Mouse (Mus musculus): Measurements from ENCODE around the gene Nrxn3. TPM values are rescaled to one million over a fixed set of nuclear protein-coding genes. Genes with fewer than 3 reads are reported as not detected.

Nrxn3 gene
- total RNA-seq, 2 experiments from 2014 or later: 153 to 159 TPM

GRCm38 (mm10) chr12:89765179-89765578 is 1042.5 kb downstream of the Nrxn3 start:
- no peak for DNase-seq
- intact Hi-C loops (cut with DNase I): no loop called here

GRCm38 (mm10) chr12:89788794-89789193 is 1066.1 kb downstream of the Nrxn3 start:
- DNase-seq: no peak
- intact Hi-C loops (cut with DNase I): no loop called here

GRCm38 (mm10) chr12:89789981-89790380 is 1067.3 kb downstream of the Nrxn3 start:
- DNase-seq: no peak
- intact Hi-C loops (cut with DNase I): no loop called here

GRCm38 (mm10) chr12:89791829-89792228 is 1069.2 kb downstream of the Nrxn3 start:
- DNase-seq: no peak
- intact Hi-C loops (cut with DNase I): no loop called here

- DNase-seq: no peak
- intact Hi-C loops (cut with DNase I): no loop called here
These were observed 1072.1 kb downstream of the Nrxn3 start for GRCm38 (mm10) chr12:89794741-89795140.

- intact Hi-C loops (cut with DNase I): loop anchor here (10.0 kb wide), 1 partner anchor 597 kb away; no protein-coding TSS in a partner anchor
These were observed 1085.5 kb downstream of the Nrxn3 start for GRCm38 (mm10) chr12:89808217-89808616.

GRCm38 (mm10) chr12:89810146-89810545 is 1087.5 kb downstream of the Nrxn3 start:
- intact Hi-C loops (cut with DNase I): loop anchor here (10.0 kb wide), 1 partner anchor 1515 kb away; no protein-coding TSS in a partner anchor
- DNase-seq: no peak

More at GRCm38 (mm10) chr12:89808217-89808616, 1085.5 kb downstream of the Nrxn3 start:
- no peak for DNase-seq

- peak; percentile 80 for DNase-seq
- intact Hi-C loops (cut with DNase I): loop anchor here (10.0 kb wide), 1 partner anchor 1513 kb away; no protein-coding TSS in a partner anchor
These were observed 1089.3 kb downstream of the Nrxn3 start for GRCm38 (mm10) chr12:89811815-89812549.

GRCm38 (mm10) chr12:89812550-89813207 is 1090.0 kb downstream of the Nrxn3 start:
- intact Hi-C loops (cut with DNase I): loop anchor here (10.0 kb wide), 1 partner anchor 1512 kb away; no protein-coding TSS in a partner anchor
- DNase-seq: peak; percentile 67

GRCm38 (mm10) chr12:89813294-89813693 is 1090.6 kb downstream of the Nrxn3 start:
- DNase-seq: peak; percentile 8
- intact Hi-C loops (cut with DNase I): loop anchor here (10.0 kb wide), 1 partner anchor 1512 kb away; no protein-coding TSS in a partner anchor

- DNase-seq: no peak
- intact Hi-C loops (cut with DNase I): loop anchor here (10.0 kb wide), 1 partner anchor 1511 kb away; no protein-coding TSS in a partner anchor
These were observed 1091.0 kb downstream of the Nrxn3 start for GRCm38 (mm10) chr12:89813718-89814117.

- intact Hi-C loops (cut with DNase I): loop anchor here (10.0 kb wide), 1 partner anchor 1510 kb away; no protein-coding TSS in a partner anchor
- DNase-seq: no peak
These were observed 1091.9 kb downstream of the Nrxn3 start for GRCm38 (mm10) chr12:89814536-89814935.

- intact Hi-C loops (cut with DNase I): loop anchor here (10.0 kb wide), 1 partner anchor 1508 kb away; no protein-coding TSS in a partner anchor
These were observed 1094.5 kb downstream of the Nrxn3 start for GRCm38 (mm10) chr12:89817072-89817773.

GRCm38 (mm10) chr12:89818200-89818599 is 1095.5 kb downstream of the Nrxn3 start:
- intact Hi-C loops (cut with DNase I): loop anchor here (10.0 kb wide), 1 partner anchor 1507 kb away; no protein-coding TSS in a partner anchor
- peak; percentile 61 for DNase-seq

More at GRCm38 (mm10) chr12:89817072-89817773, 1094.5 kb downstream of the Nrxn3 start:
- no peak for DNase-seq

GRCm38 (mm10) chr12:89822141-89822540 is 1099.5 kb downstream of the Nrxn3 start:
- intact Hi-C loops (cut with DNase I): no loop called here
- DNase-seq: no peak

GRCm38 (mm10) chr12:89829927-89830326 is 1107.3 kb downstream of the Nrxn3 start:
- no peak for DNase-seq
- intact Hi-C loops (cut with DNase I): no loop called here

- DNase-seq: no peak
- intact Hi-C loops (cut with DNase I): no loop called here
These were observed 1107.7 kb downstream of the Nrxn3 start for GRCm38 (mm10) chr12:89830350-89830749.

GRCm38 (mm10) chr12:89831300-89831699 is 1108.6 kb downstream of the Nrxn3 start:
- intact Hi-C loops (cut with DNase I): no loop called here
- no peak for DNase-seq

- intact Hi-C loops (cut with DNase I): no loop called here
- DNase-seq: no peak
These were observed 1113.6 kb downstream of the Nrxn3 start for GRCm38 (mm10) chr12:89836271-89836670.

- no peak for DNase-seq
- intact Hi-C loops (cut with DNase I): no loop called here
These were observed 1120.2 kb downstream of the Nrxn3 start for GRCm38 (mm10) chr12:89842861-89843260.

- peak; percentile 33 for DNase-seq
- intact Hi-C loops (cut with DNase I): no loop called here
These were observed 1125.4 kb downstream of the Nrxn3 start for GRCm38 (mm10) chr12:89848116-89848515.

Data from left cerebral cortex, postnatal 4 days (tissue).